In genomic region chr6:31197631-31198338, GRCm38 (mm10) we compare ENCODE assay signal across 11 mouse cellular contexts.
A peak's percentile ranks its signal among the peaks of the same experiment; 100 is the strongest.
DNase-seq lines count a peak whose midpoint lies in the region; ATAC-seq and TF ChIP-seq lines count a peak whose summit lies in the region.
"Had no signal": no experiment of that assay in that cellular context is flagged by ENCODE, and none has a peak within 500 bp of the region (broad histone marks: within the 10 kb centered on the region; RNA-seq: fewer than 3 reads in every experiment).

No protein-coding gene starts in this region.

- H3K9ac ChIP-seq in heart, postnatal 0 days (replicated peaks; ENCODE audit: low read depth, low read length), result no peak overlapping the region
- H3K9ac ChIP-seq: hindbrain, embryonic 15.5 days; neural tube, embryonic 15.5 days had no signal

- no peak overlapping the region for H3K27ac ChIP-seq in heart, postnatal 0 days (ENCODE audit: low read depth)
- no peak overlapping the region for H3K27ac ChIP-seq in cerebellum, adult 2 months (ENCODE audit: insufficient read depth, low read length)
- no peak overlapping the region for H3K27ac ChIP-seq in small intestine, adult 2 months (ENCODE audit: insufficient read depth, low read depth, low read length)
- H3K27ac ChIP-seq: hindbrain, embryonic 15.5 days; neural tube, embryonic 15.5 days had no signal

- no peak overlapping the region for H3K4me2 ChIP-seq in heart, postnatal 0 days (ENCODE audit: low read depth, low read length)
- H3K4me2 ChIP-seq: hindbrain, embryonic 15.5 days; neural tube, embryonic 15.5 days had no signal

- no peaks in the 10 kb centered on the region for H3K36me3 ChIP-seq in heart, postnatal 0 days (replicated peaks; ENCODE audit: control insufficient read depth, insufficient read depth, low read length)
- no peaks in the 10 kb centered on the region for H3K36me3 ChIP-seq in small intestine, adult 2 months (ENCODE audit: control insufficient read depth, insufficient read depth, low read length)
- H3K36me3 ChIP-seq: hindbrain, embryonic 15.5 days; neural tube, embryonic 15.5 days had no signal

- H3K9me3 ChIP-seq in heart, postnatal 0 days (replicated peaks; ENCODE audit: control insufficient read depth, low read length), result no peaks in the 10 kb centered on the region
- H3K9me3 ChIP-seq: hindbrain, embryonic 15.5 days; neural tube, embryonic 15.5 days had no signal

- DNase-seq in heart, postnatal 0 days (ENCODE audit: low spot score), result no peak
- DNase-seq in heart, adult 11 months, result no peak
- DNase-seq in right cerebral cortex, postnatal 4 days, result peak; percentile 26
- DNase-seq in right cerebral cortex, adult 2 months (ENCODE audit: low spot score in 2 of 2), result no peak
- DNase-seq in cerebellum, adult 2 months, result peak; percentile 64 to 71
- no peak for DNase-seq in left cerebral cortex, adult 11 months (ENCODE audit: low spot score)
- DNase-seq in thymus, postnatal 0 days (ENCODE audit: low spot score), result no peak

- H3K4me3 ChIP-seq in heart, postnatal 0 days (ENCODE audit: low read depth, low read length), result no peak overlapping the region
- no peak overlapping the region for H3K4me3 ChIP-seq in cerebellum, adult 2 months (replicated peaks; ENCODE audit: insufficient read depth, low read depth, low read length)
- H3K4me3 ChIP-seq in small intestine, adult 2 months (ENCODE audit: low read depth, low read length), result no peak overlapping the region
- H3K4me3 ChIP-seq: hindbrain, embryonic 15.5 days; neural tube, embryonic 15.5 days had no signal

- no peak for TF ChIP-seq EP300 in heart, postnatal 0 days (IDR thresholded peaks at IDR 0.05; ENCODE audit: low read depth)

- ATAC-seq in heart, postnatal 0 days (ENCODE audit: insufficient read depth, low read depth), result no peak
- ATAC-seq: activated CD4-positive, CD25-positive, alpha-beta regulatory T cell, adult 4 months had no signal

- no peaks in the 10 kb centered on the region for H3K4me1 ChIP-seq in heart, postnatal 0 days (ENCODE audit: control insufficient read depth, insufficient read depth)
- peaks cover 23% of the 10 kb centered on the region for H3K4me1 ChIP-seq in cerebellum, adult 2 months (ENCODE audit: control insufficient read depth, insufficient read depth, low read length)
- peaks cover 2% of the 10 kb centered on the region; the same call in 1 of the 2 replicates for H3K4me1 ChIP-seq in small intestine, adult 2 months (ENCODE audit: control insufficient read depth, insufficient read depth, insufficient read length, low read length)
- H3K4me1 ChIP-seq: hindbrain, embryonic 15.5 days; neural tube, embryonic 15.5 days had no signal

- TF ChIP-seq CTCF in heart, postnatal 0 days (IDR thresholded peaks at IDR 0.05; ENCODE audit: low read depth), result peak; percentile 22; the same call in 1 of the 2 replicates
- TF ChIP-seq CTCF in cerebellum, adult 2 months (IDR thresholded peaks at IDR 0.05; ENCODE audit: borderline replicate concordance, insufficient read depth, low read depth, low read length), result peak; percentile 23; the same call in 1 of the 2 replicates
- TF ChIP-seq CTCF in small intestine, adult 2 months (IDR thresholded peaks at IDR 0.05; ENCODE audit: extremely low read depth, insufficient read length, insufficient replicate concordance, low read depth, low read length), result peak; percentile 34; the same call in 1 of the 2 replicates

- no peaks in the 10 kb centered on the region for H3K27me3 ChIP-seq in heart, postnatal 0 days (ENCODE audit: control insufficient read depth, insufficient read depth, low read length)
- H3K27me3 ChIP-seq in cerebellum, adult 2 months (ENCODE audit: control insufficient read depth, insufficient read depth, low read length), result no peaks in the 10 kb centered on the region
- H3K27me3 ChIP-seq in small intestine, adult 2 months (ENCODE audit: control insufficient read depth, insufficient read depth, low read length), result no peaks in the 10 kb centered on the region
- H3K27me3 ChIP-seq: hindbrain, embryonic 15.5 days; neural tube, embryonic 15.5 days had no signal

- TF ChIP-seq POLR2A in cerebellum, adult 2 months (IDR thresholded peaks at IDR 0.05; ENCODE audit: borderline replicate concordance, insufficient read depth, low read length), result no peak
- no peak for TF ChIP-seq POLR2A in small intestine, adult 2 months (IDR thresholded peaks at IDR 0.05; ENCODE audit: low read depth, low read length)

- WGBS in heart, postnatal 0 days, result 44% methylated on average over 4 of the region's 4 CpGs
- WGBS in cerebellum, adult 2 months, result 36% methylated on average over 4 of the region's 4 CpGs
- 54% methylated on average over 4 of the region's 4 CpGs for WGBS in small intestine, adult 2 months

Comparison
In these comparisons a context has a peak if more than half of its experiments do, and no peak if none do; other contexts are left out.
1. DNase-seq: peak in right cerebral cortex, postnatal 4 days (single experiment) and cerebellum, adult 2 months (2 of 2); none in heart, postnatal 0 days (single experiment), heart, adult 11 months (single experiment), right cerebral cortex, adult 2 months (0 of 2), left cerebral cortex, adult 11 months (single experiment) and thymus, postnatal 0 days (single experiment).
2. Peak in every context shown above with its lines, with median percentiles within 50 percentile points of each other: CTCF ChIP-seq.